In genomic region chr10:27174271-27174670, GRCm38 (mm10) we compare ENCODE assay signal across 24 mouse cellular contexts.
"Had no signal": no experiment of that assay in that cellular context is flagged by ENCODE, and none has a peak within 500 bp of the region (broad histone marks: within the 10 kb centered on the region; RNA-seq: fewer than 3 reads in every experiment).

No protein-coding gene starts in this region.

- H3K4me2 ChIP-seq: kidney, embryonic 15.5 days; limb, embryonic 12.5 days; limb, embryonic 15.5 days; liver, embryonic 11.5 days; midbrain, embryonic 12.5 days; midbrain, embryonic 15.5 days; neural tube, embryonic 12.5 days; neural tube, embryonic 15.5 days; stomach, embryonic 15.5 days had no signal

- H3K27ac ChIP-seq: kidney, embryonic 15.5 days; left cerebral cortex, adult 2 months; limb, embryonic 12.5 days; limb, embryonic 15.5 days; liver, embryonic 14.5 days; macrophage; midbrain, embryonic 12.5 days; midbrain, embryonic 15.5 days; neural tube, embryonic 12.5 days; neural tube, embryonic 15.5 days; stomach, embryonic 15.5 days had no signal

- ATAC-seq: liver, postnatal 0 days; midbrain, embryonic 15.5 days had no signal

- H3K9ac ChIP-seq: kidney, embryonic 15.5 days; limb, embryonic 12.5 days; limb, embryonic 15.5 days; liver, embryonic 14.5 days; liver, postnatal 0 days; midbrain, embryonic 12.5 days; midbrain, embryonic 15.5 days; neural tube, embryonic 12.5 days; neural tube, embryonic 15.5 days; stomach, embryonic 15.5 days had no signal

- H3K36me3 ChIP-seq: kidney, embryonic 15.5 days; limb, embryonic 12.5 days; limb, embryonic 15.5 days; midbrain, embryonic 12.5 days; midbrain, embryonic 15.5 days; neural tube, embryonic 12.5 days; neural tube, embryonic 15.5 days; stomach, embryonic 15.5 days had no signal

- H3K9me3 ChIP-seq: kidney, embryonic 15.5 days; limb, embryonic 12.5 days; limb, embryonic 15.5 days; midbrain, embryonic 12.5 days; midbrain, embryonic 15.5 days; neural tube, embryonic 12.5 days; neural tube, embryonic 15.5 days; stomach, embryonic 15.5 days had no signal

- H3K4me1 ChIP-seq: kidney, embryonic 15.5 days; limb, embryonic 12.5 days; limb, embryonic 15.5 days; midbrain, embryonic 12.5 days; midbrain, embryonic 15.5 days; neural tube, embryonic 12.5 days; neural tube, embryonic 15.5 days; stomach, embryonic 15.5 days had no signal

- H3K4me3 ChIP-seq: kidney, embryonic 15.5 days; left cerebral cortex, adult 2 months; limb, embryonic 12.5 days; limb, embryonic 15.5 days; midbrain, embryonic 12.5 days; midbrain, embryonic 15.5 days; neural tube, embryonic 12.5 days; neural tube, embryonic 15.5 days; stomach, embryonic 15.5 days had no signal

- H3K27me3 ChIP-seq: kidney, embryonic 15.5 days; limb, embryonic 12.5 days; limb, embryonic 15.5 days; midbrain, embryonic 12.5 days; midbrain, embryonic 15.5 days; neural tube, embryonic 12.5 days; neural tube, embryonic 15.5 days; stomach, embryonic 15.5 days had no signal

- DNase-seq: kidney, adult 11 months; kidney, adult 8-10 months; kidney, postnatal 10 days; kidney, postnatal 36 days; layer of hippocampus, postnatal 36 days; left cerebral cortex, postnatal 4 days; liver, postnatal 0 days; lung, postnatal 14 days; right cerebral cortex, adult 18-20 months; right cerebral cortex, postnatal 14 days; spleen, adult 18-20 months; thymus, postnatal 25 days had no signal
